Mouse (Mus musculus): ENCODE measurements around the gene Rtel1.

DNA sequence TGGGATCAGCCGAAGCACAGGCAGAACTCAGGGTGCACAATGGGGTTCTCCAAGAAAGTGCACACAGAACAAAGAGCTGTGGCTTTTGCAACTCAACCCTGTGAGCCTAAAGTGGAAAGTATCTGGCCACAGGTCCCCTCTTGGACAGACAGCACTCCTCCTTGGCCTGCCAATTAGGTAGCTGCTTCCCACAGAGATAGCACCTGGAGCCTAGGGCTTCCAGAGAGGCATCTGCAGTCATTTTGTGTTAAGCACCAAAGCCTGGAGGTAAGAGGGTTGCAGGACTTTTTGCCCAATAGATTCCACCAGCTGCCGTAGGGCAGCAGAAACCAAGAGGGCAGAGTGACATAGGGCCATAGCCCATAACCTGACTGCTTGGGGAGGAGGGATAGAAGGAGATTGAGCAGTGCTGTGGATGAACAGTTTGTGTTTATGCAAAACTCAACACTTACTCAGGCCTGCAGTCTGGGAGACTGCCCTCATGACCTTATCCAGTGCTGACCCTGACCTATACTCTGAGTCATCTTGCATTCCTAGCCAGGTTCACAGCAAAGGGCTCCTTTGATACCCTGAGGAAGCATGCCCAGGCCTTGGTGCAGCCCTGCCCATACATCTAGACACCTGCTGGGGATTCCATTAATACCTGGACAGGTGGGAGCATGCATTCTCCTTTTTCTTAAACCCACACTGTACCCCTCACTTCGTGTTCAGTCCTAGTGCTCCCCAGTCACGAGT, 70.8 kb downstream of the Rtel1 start:
- no peak for TF ChIP-seq CTCF (IDR thresholded peaks at IDR 0.05)
- no peak for TF ChIP-seq EP300 (IDR thresholded peaks at IDR 0.05)
